Mouse (Mus musculus) bone marrow macrophage, adult 2 months (primary cell): ENCODE measurements around the gene Prl. TPM values are rescaled to one million over a fixed set of nuclear protein-coding genes. Genes with fewer than 3 reads are reported as not detected.
"Not testable (repeated sequence)": the region's sequence is repeated elsewhere in the genome, so short reads cannot be mapped to it uniquely, and the experiment has no call there.

Experiments used
- H3K27ac ChIP-seq: 2 replicates; pipeline ENCODE4 v1.5.1; 2012; ENCODE audit warnings: low read depth, low read length; ENCODE audit not compliant: insufficient read depth
- H3K4me1 ChIP-seq: 2 replicates; pipeline ENCODE4 v1.6.1; 2012; ENCODE audit warnings: low read length; ENCODE audit not compliant: control insufficient read depth, insufficient read depth
- H3K4me3 ChIP-seq: 2 replicates; pipeline ENCODE4 v1.5.1; 2012; ENCODE audit warnings: mild to moderate bottlenecking, low read length, moderate library complexity; ENCODE audit not compliant: insufficient read depth
- CTCF ChIP-seq: IDR thresholded peaks from 2 replicates; pipeline ENCODE4 v1.5.1; 2012; ENCODE audit warnings: low read depth, mild to moderate bottlenecking, low read length, moderate library complexity
- POLR2A ChIP-seq: IDR thresholded peaks from 2 replicates; pipeline ENCODE4 v1.6.1; 2012; ENCODE audit warnings: mild to moderate bottlenecking, low read depth, low read length, borderline replicate concordance
- polyA plus RNA-seq: library from polyadenylated mRNA; stranded (reverse); fragments of >200 nt; gene quantifications from 2 replicates; pipeline ENCODE4 v1.2.4, GENCODE M21; 2012; ENCODE audit not compliant: missing spikeins, insufficient read depth, insufficient read length

The Prl gene
- not detected in 2 replicates for polyA plus RNA-seq

- no peak within 1 kb of the TSS for H3K4me3 ChIP-seq
- H3K4me1 ChIP-seq, result no peaks in the 10 kb centered on the region
- no peak within 1 kb of the TSS for H3K27ac ChIP-seq
- no peak for TF ChIP-seq POLR2A
- no peak for TF ChIP-seq CTCF
Measured at GRCm38 (mm10) chr13:27057270-27057669, at the start of gene Prl. Gene Prl (plus strand): TSS chr13:27057570.

GRCm38 (mm10) chr13:27026614-27027013 is 30.8 kb upstream of the Prl start:
- no peak overlapping the region for H3K4me3 ChIP-seq
- TF ChIP-seq POLR2A (no peak), CTCF (no peak)
- no peak overlapping the region for H3K27ac ChIP-seq
- H3K4me1 ChIP-seq, result no peaks in the 10 kb centered on the region

GRCm38 (mm10) chr13:27027376-27027775 is 30.0 kb upstream of the Prl start:
- no peak overlapping the region for H3K27ac ChIP-seq
- no peak for TF ChIP-seq CTCF
- no peak for TF ChIP-seq POLR2A
- no peak overlapping the region for H3K4me3 ChIP-seq
- no peaks in the 10 kb centered on the region for H3K4me1 ChIP-seq

- TF ChIP-seq CTCF (no peak), POLR2A (no peak)
- no peak overlapping the region for H3K4me3 ChIP-seq
- H3K4me1 ChIP-seq, result no peaks in the 10 kb centered on the region
- H3K27ac ChIP-seq, result no peak overlapping the region
Measured at GRCm38 (mm10) chr13:27028501-27029240, 28.7 kb upstream of the Prl start.

GRCm38 (mm10) chr13:27031101-27031852 is 26.1 kb upstream of the Prl start:
- H3K4me3 ChIP-seq, result no peak overlapping the region
- H3K27ac ChIP-seq, result no peak overlapping the region
- no peaks in the 10 kb centered on the region for H3K4me1 ChIP-seq
- TF ChIP-seq POLR2A (no peak), CTCF (no peak)

- Histone ChIP-seq H3K27ac (no peak overlapping the region), H3K4me3 (no peak overlapping the region), H3K4me1 (no peaks in the 10 kb centered on the region)
- TF ChIP-seq CTCF, result no peak
- no peak for TF ChIP-seq POLR2A
Measured at GRCm38 (mm10) chr13:27031853-27032240, 25.5 kb upstream of the Prl start.

- no peak overlapping the region for H3K27ac ChIP-seq
- no peak for TF ChIP-seq POLR2A
- TF ChIP-seq CTCF, result no peak
- no peak overlapping the region for H3K4me3 ChIP-seq
- no peaks in the 10 kb centered on the region for H3K4me1 ChIP-seq
Measured at GRCm38 (mm10) chr13:27032998-27033397, 24.4 kb upstream of the Prl start.

GRCm38 (mm10) chr13:27042185-27042584 is 15.2 kb upstream of the Prl start:
- H3K4me3 ChIP-seq, result no peak overlapping the region
- TF ChIP-seq POLR2A (no peak), CTCF (no peak)

GRCm38 (mm10) chr13:27043326-27043725 is 14.0 kb upstream of the Prl start:
- H3K4me1 ChIP-seq, result no peaks in the 10 kb centered on the region
- no peak overlapping the region for H3K27ac ChIP-seq
- TF ChIP-seq POLR2A (no peak), CTCF (no peak)
- H3K4me3 ChIP-seq, result no peak overlapping the region

More at GRCm38 (mm10) chr13:27042185-27042584, 15.2 kb upstream of the Prl start:
- Histone ChIP-seq H3K27ac (no peak overlapping the region), H3K4me1 (no peaks in the 10 kb centered on the region)

- Histone ChIP-seq H3K4me1 (no peaks in the 10 kb centered on the region), H3K4me3 (no peak overlapping the region), H3K27ac (no peak overlapping the region)
- TF ChIP-seq CTCF (no peak), POLR2A (no peak)
Measured at GRCm38 (mm10) chr13:27059177-27059576, 1.8 kb downstream of the Prl start.

GRCm38 (mm10) chr13:27093890-27094289 is 36.5 kb downstream of the Prl start, which contains the start of gene Prl3d1:
Gene Prl3d1 (plus strand): TSS chr13:27094190.
- H3K4me3 ChIP-seq, result not testable (repeated sequence)

More at GRCm38 (mm10) chr13:27093890-27094289, 36.5 kb downstream of the Prl start, which contains the start of gene Prl3d1:
- H3K27ac ChIP-seq, H3K4me1 ChIP-seq: not testable (repeated sequence)
